Mouse (Mus musculus): ENCODE data around the gene Enah. TPM values are rescaled to one million over a fixed set of nuclear protein-coding genes. Genes with fewer than 3 reads are reported as not detected.

Gene Enah
- polyA plus RNA-seq, 1 experiment from 2014 or later = 22.2 TPM

DNA sequence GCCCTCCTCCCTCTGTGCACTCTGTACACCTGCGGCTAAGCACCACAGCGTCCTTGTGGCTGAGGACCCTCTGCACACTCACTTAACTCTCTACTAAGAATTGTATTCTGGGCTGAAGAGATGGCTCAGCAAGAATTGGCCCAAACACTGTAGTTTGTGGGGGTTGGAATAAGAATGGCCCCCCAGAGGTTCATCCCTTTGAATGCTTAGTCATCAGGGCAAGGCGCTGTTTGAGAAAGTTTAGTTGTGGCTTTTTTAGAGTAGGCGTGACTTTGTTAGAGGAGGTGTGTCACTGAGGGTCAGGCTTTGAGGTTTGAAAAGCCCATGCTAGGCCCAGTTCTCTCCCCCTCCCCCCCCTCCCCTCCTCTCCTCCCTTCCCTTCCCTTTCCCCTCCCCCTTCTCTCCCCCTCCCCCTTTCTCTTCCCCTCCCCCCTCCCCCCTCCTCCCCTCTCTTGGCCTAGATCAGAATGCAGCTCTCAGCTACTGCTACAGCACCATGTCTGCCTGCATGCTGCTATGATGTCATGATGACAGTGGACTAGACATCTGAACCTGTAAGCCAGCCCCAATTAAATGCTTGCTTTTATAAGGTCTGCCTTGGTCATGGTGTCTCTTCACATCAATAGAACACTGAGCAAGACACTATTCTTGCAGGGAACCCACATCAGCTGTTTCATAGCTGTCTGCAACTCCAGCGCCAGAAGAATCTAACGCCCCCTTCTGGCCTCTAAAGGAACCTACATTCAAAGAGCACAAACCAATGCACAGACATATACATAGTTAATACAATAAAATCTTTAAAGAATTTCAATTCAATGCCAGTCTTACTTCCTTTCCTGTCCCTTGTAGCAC lies 153.1 kb downstream of the Enah start:
- Histone ChIP-seq H3K9me3 (ENCODE audit: low read depth, low read length) (no peaks in the 10 kb centered on the region), H3K27ac (ENCODE audit: low read depth) (no peak overlapping the region), H3K4me2 (no peak overlapping the region), H3K36me3 (ENCODE audit: insufficient read depth) (no peaks in the 10 kb centered on the region), H3K9ac (no peak overlapping the region), H3K4me1 (ENCODE audit: insufficient read depth) (no peaks in the 10 kb centered on the region), H3K4me3 (ENCODE audit: low read depth, low read length) (no peak overlapping the region), H3K27me3 (ENCODE audit: insufficient read depth, low read length) (no peaks in the 10 kb centered on the region)
- no peak for ATAC-seq (ENCODE audit: insufficient read depth)
- no peak for DNase-seq
- no peak for TF ChIP-seq CTCF (IDR thresholded peaks at IDR 0.05; ENCODE audit: low read depth)
- 75% methylated on average over 6 of the region's 6 CpGs for WGBS

DNA sequence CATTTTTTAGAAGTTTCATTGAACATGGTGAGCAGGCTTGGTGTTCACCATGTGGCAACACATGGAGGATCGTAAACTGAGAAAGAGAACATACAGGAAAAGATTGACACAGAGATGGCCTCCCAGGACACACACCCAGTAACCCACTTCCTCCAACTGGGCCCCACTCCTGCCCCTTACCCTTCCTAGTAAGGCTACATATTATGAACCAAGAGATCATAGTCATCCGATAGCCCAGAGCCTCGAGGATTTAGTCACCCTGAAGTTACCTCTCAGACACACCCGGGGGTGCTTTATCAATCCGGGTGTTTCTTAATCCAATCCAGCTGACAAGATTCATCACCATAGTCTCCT lies 153.9 kb downstream of the Enah start:
- Histone ChIP-seq H3K27ac (ENCODE audit: low read depth) (no peak overlapping the region), H3K9ac (no peak overlapping the region), H3K36me3 (ENCODE audit: insufficient read depth) (no peaks in the 10 kb centered on the region), H3K4me1 (ENCODE audit: insufficient read depth) (no peaks in the 10 kb centered on the region), H3K27me3 (ENCODE audit: insufficient read depth, low read length) (no peaks in the 10 kb centered on the region), H3K9me3 (ENCODE audit: low read depth, low read length) (no peaks in the 10 kb centered on the region), H3K4me3 (ENCODE audit: low read depth, low read length) (no peak overlapping the region), H3K4me2 (no peak overlapping the region)
- ATAC-seq (ENCODE audit: insufficient read depth) (no peak), DNase-seq (no peak)
- 67% methylated on average over 5 of the region's 5 CpGs for WGBS
- TF ChIP-seq CTCF (IDR thresholded peaks at IDR 0.05; ENCODE audit: low read depth) = no peak

DNA sequence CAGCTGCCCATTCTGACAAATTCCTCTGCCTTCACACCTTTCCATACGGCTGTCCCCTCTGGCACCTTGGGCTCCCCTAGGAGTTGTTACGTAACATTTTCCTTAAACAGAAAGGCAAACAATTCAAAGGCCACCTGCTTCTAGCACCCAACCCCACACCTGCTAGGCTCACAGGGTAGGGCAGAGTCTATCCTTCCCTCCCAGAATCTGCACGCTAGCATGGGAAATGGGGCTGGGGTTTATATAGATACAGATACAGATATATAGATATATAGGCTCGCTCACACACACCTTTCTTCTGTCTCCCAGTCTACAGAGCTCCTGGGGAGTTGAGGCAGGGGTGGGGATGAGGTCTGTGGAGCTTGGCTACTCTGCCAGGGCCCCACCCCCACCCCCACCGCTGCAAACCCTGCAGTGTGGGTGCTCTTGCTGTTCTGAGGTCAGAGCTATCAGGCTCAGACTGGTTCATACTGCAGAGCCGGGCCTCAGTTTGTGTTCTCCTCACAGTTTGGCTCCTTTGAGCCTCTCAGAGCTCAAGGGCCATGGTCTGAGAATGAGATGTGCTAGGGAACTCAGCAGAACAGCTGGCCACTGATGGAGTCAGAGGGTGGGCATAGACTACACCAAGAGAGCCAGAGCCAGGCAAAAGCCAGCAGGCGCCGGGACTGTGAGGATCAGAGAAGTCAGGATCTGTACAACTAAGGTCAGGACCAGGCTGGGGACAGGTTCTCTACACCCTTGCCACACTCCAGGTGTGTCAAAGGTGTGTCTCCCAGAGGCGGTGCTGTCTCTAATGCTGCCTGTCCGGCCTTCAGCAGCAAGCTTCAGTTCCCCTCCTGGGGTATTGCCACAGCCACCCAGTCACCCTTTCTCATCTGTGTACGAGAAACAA lies 154.6 kb downstream of the Enah start:
- Histone ChIP-seq H3K4me3 (ENCODE audit: low read depth, low read length) (no peak overlapping the region), H3K4me2 (no peak overlapping the region), H3K4me1 (ENCODE audit: insufficient read depth) (no peaks in the 10 kb centered on the region), H3K9ac (no peak overlapping the region), H3K27me3 (ENCODE audit: insufficient read depth, low read length) (no peaks in the 10 kb centered on the region), H3K9me3 (ENCODE audit: low read depth, low read length) (no peaks in the 10 kb centered on the region), H3K36me3 (ENCODE audit: insufficient read depth) (no peaks in the 10 kb centered on the region), H3K27ac (ENCODE audit: low read depth) (no peak overlapping the region)
- 0 out of 2 replicates have a peak, but pooled peaks have one; percentile 7 for ATAC-seq (ENCODE audit: insufficient read depth)
- TF ChIP-seq CTCF (IDR thresholded peaks at IDR 0.05; ENCODE audit: low read depth) = no peak
- 61% methylated on average over 11 of the region's 11 CpGs for WGBS
- no peak for DNase-seq

DNA sequence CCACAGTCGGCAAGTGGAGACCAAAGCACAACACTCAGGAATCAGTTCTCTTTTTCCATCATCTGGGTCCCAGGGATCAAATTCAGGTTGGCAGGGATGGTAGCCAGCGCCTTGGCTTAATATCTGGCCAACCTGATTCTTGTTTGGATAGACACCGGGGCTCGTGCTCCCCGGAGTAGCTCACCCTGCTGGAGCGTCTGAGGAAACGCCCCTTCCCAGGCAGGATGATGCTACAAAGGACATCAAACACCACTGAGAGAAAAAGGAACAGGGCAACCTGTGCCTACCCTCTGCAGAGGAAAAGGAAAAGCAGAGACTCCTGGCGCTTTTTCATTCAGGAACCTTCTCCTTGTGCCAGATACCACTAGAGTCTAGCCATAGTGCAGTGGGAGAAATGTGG lies 156.4 kb downstream of the Enah start:
- H3K4me1 ChIP-seq (ENCODE audit: insufficient read depth) = no peaks in the 10 kb centered on the region
- H3K4me2 ChIP-seq = no peak overlapping the region
- no peak for TF ChIP-seq CTCF (IDR thresholded peaks at IDR 0.05; ENCODE audit: low read depth)
- H3K9ac ChIP-seq = no peak overlapping the region
- no peak for DNase-seq
- no peak overlapping the region for H3K4me3 ChIP-seq (ENCODE audit: low read depth, low read length)
- H3K27ac ChIP-seq (ENCODE audit: low read depth) = no peak overlapping the region
- no peak for ATAC-seq (ENCODE audit: insufficient read depth)
- WGBS = 22% methylated on average over 8 of the region's 8 CpGs
- H3K9me3 ChIP-seq (ENCODE audit: low read depth, low read length) = no peaks in the 10 kb centered on the region
- H3K36me3 ChIP-seq (ENCODE audit: insufficient read depth) = no peaks in the 10 kb centered on the region
- H3K27me3 ChIP-seq (ENCODE audit: insufficient read depth, low read length) = no peaks in the 10 kb centered on the region

DNA sequence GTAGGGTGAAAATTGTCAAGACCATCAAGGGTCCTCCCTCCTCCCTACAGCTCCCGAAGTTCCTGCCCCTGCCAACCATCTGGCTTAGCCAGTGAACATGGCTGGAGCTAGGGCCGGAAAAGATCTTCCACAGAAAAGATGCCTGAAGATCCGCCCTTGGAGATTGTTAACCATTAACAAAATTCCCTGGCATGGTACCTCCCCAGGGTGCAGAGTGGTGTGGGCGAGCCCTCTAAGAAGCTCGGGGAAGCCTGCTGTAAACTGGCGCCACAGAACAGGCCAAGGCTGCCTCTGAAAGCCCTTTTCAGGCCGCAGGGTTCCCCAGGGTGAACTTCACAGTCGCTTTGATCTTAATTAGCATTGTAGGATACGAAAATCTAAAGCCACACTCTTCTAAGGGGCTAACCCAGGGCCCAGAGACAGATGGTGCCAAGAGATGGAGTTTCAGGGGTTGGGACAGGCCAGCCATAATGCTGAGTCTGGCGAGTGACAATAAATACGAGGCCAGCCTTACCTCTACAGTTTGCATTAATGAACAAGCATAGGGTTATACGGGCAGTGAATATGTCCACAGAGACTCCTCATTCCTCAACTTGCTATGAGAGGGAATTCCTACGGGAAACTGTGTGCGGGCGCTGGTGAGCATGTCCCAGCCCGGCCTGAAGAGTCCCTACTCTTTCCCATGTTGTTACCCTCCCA lies 157.0 kb downstream of the Enah start:
- Histone ChIP-seq H3K9me3 (ENCODE audit: low read depth, low read length) (no peaks in the 10 kb centered on the region), H3K36me3 (ENCODE audit: insufficient read depth) (no peaks in the 10 kb centered on the region), H3K27me3 (ENCODE audit: insufficient read depth, low read length) (no peaks in the 10 kb centered on the region), H3K4me2 (no peak overlapping the region), H3K4me1 (ENCODE audit: insufficient read depth) (no peaks in the 10 kb centered on the region), H3K4me3 (ENCODE audit: low read depth, low read length) (no peak overlapping the region), H3K27ac (ENCODE audit: low read depth) (no peak overlapping the region), H3K9ac (no peak overlapping the region)
- ATAC-seq (ENCODE audit: insufficient read depth) (no peak), DNase-seq (no peak)
- 54% methylated on average over 16 of the region's 16 CpGs for WGBS
- TF ChIP-seq CTCF (IDR thresholded peaks at IDR 0.05; ENCODE audit: low read depth) = no peak

DNA sequence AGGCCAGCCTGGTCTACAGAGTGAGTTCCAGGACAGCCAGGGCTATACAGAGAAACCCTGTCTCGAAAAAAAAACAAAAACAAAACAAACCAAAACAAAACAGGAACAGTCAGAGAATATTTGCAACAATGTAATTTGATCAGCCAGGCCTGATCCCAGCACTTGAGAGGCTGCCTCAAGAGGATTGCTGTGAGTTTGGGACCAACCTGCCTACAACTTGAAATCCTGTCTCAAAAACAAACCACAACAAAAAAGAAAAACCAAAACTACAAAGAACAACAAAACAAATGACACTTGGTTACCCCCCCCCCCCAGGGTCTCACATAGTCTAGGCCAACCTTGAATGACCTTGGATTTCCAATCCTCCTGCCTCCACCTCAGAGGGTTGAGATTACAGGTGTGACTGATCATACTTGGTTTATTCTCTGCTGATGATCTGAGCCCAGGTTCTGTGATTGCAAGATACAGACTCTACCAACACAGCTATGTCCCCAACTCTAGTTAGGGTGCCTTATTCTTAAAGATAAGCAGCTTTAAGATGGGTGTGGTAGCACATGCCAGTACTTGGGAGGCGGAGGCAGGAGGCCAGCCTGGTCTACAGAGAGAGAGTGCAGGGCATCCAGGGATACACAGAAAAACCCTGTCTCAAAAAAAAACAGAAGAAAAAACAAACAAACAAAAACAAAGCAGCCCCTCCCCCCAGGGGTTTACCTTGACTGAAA lies 158.4 kb downstream of the Enah start:
- DNase-seq (no peak), ATAC-seq (ENCODE audit: insufficient read depth) (no peak)
- Histone ChIP-seq H3K36me3 (ENCODE audit: insufficient read depth) (no peaks in the 10 kb centered on the region), H3K9me3 (ENCODE audit: low read depth, low read length) (no peaks in the 10 kb centered on the region; the same call in 1 of the 2 replicates), H3K4me1 (ENCODE audit: insufficient read depth) (no peaks in the 10 kb centered on the region), H3K27me3 (ENCODE audit: insufficient read depth, low read length) (no peaks in the 10 kb centered on the region), H3K27ac (ENCODE audit: low read depth) (no peak overlapping the region), H3K9ac (no peak overlapping the region), H3K4me2 (no peak overlapping the region), H3K4me3 (ENCODE audit: low read depth, low read length) (no peak overlapping the region)
- no peak for TF ChIP-seq CTCF (IDR thresholded peaks at IDR 0.05; ENCODE audit: low read depth)
- 79% methylated on average over 2 of the region's 2 CpGs for WGBS
